Mouse (Mus musculus) macrophage (primary cell): Measurements from ENCODE around the gene Aldh8a1. TPM values are rescaled to one million over a fixed set of nuclear protein-coding genes. Genes with fewer than 3 reads are reported as not detected.

Experiments used
- H3K27ac ChIP-seq: fragments of 350-480 bp; formaldehyde crosslinking; 2 replicates; pipeline ENCODE4 v1.9.0; 2021
- H3K36me3 ChIP-seq: fragments of 350-480 bp; formaldehyde crosslinking; 2 replicates; pipeline ENCODE4 v1.9.0; 2021; ENCODE audit errors: inconsistent target
- H3K4me3 ChIP-seq: fragments of 350-480 bp; formaldehyde crosslinking; 2 replicates; pipeline ENCODE4 v1.9.0; 2021; ENCODE audit errors: inconsistent target
- H3K79me2 ChIP-seq: fragments of 350-480 bp; formaldehyde crosslinking; 2 replicates; pipeline ENCODE4 v1.9.0; 2021; ENCODE audit errors: inconsistent target
- WGBS: methylation state at CpG from one replicate; pipeline ENCODE4 v1.1.7; 2026; ENCODE audit warnings: inconsistent platforms; ENCODE audit not compliant: missing documents; 5-methylcytosine and 5-hydroxymethylcytosine counted together
- polyA plus RNA-seq: library from polyadenylated mRNA; stranded (reverse); fragments of 250-400 nt; gene quantifications from 3 replicates; pipeline ENCODE4 v1.2.4, GENCODE M21; 2018; ENCODE audit warnings: inconsistent platforms
- total RNA-seq, 78 experiments: library from RNA; depleted of rRNA; stranded (reverse); fragments of 250-400 nt; gene quantifications; 1 replicate in 9 of 78; 2 replicates in 24 of 78; 3 replicates in 43 of 78; 4 replicates in 2 of 78; pipeline ENCODE4 v1.2.4; 2018; ENCODE audit warnings: inconsistent platforms in 56 of 78

The Aldh8a1 gene
- total RNA-seq (2018; cell fraction: chromatin; rRNA removed) = under 1 TPM in 1 of 26 experiments, not detected in 25; 0.16 TPM
- total RNA-seq (2018; cell fraction: cytosol; rRNA removed) = not detected
- total RNA-seq (2018; cell fraction: nucleus; rRNA removed) = under 1 TPM in 1 of 26 experiments, not detected in 25; 0.29 TPM
- not detected in 3 replicates for polyA plus RNA-seq

- 80% methylated on average over 13 of the region's 13 CpGs for WGBS
- Histone ChIP-seq H3K4me3 (no peak within 1 kb of the TSS), H3K27ac (no peak within 1 kb of the TSS), H3K36me3 (no peaks in the 10 kb centered on the region), H3K79me2 (no peaks in the 10 kb centered on the region)
Measured at GRCm38 (mm10) chr10:21376682-21377473, at the start of gene Aldh8a1. Gene Aldh8a1, plus strand, starts transcription at chr10:21377291.

GRCm38 (mm10) chr10:21327605-21328135 lies 49.4 kb upstream of the Aldh8a1 start:
- 33% methylated on average over 7 of the region's 7 CpGs for WGBS
- Histone ChIP-seq H3K27ac (no peak overlapping the region), H3K4me3 (no peak overlapping the region), H3K36me3 (peaks cover 9% of the 10 kb centered on the region; the same call in 1 of the 2 replicates), H3K79me2 (no peaks in the 10 kb centered on the region)

- Histone ChIP-seq H3K79me2 (no peaks in the 10 kb centered on the region), H3K36me3 (peaks cover 23% of the 10 kb centered on the region; the same call in 1 of the 2 replicates)
- 48% methylated on average over 7 of the region's 7 CpGs for WGBS
Measured at GRCm38 (mm10) chr10:21334349-21335105, 42.6 kb upstream of the Aldh8a1 start.

GRCm38 (mm10) chr10:21335534-21335933 lies 41.6 kb upstream of the Aldh8a1 start:
- H3K27ac ChIP-seq = no peak overlapping the region
- H3K4me3 ChIP-seq = no peak overlapping the region
- WGBS = 95% methylated on average over 5 of the region's 5 CpGs
- peaks cover 23% of the 10 kb centered on the region; the same call in 1 of the 2 replicates for H3K36me3 ChIP-seq
- no peaks in the 10 kb centered on the region for H3K79me2 ChIP-seq

More at GRCm38 (mm10) chr10:21334349-21335105, 42.6 kb upstream of the Aldh8a1 start:
- H3K4me3 ChIP-seq = no peak overlapping the region
- H3K27ac ChIP-seq = no peak overlapping the region

GRCm38 (mm10) chr10:21337191-21337590 lies 39.9 kb upstream of the Aldh8a1 start:
- H3K4me3 ChIP-seq = no peak overlapping the region
- H3K27ac ChIP-seq = no peak overlapping the region
- 78% methylated on average over 2 of the region's 2 CpGs for WGBS
- H3K79me2 ChIP-seq = no peaks in the 10 kb centered on the region
- peaks cover 23% of the 10 kb centered on the region; the same call in 1 of the 2 replicates for H3K36me3 ChIP-seq

- Histone ChIP-seq H3K4me3 (no peak overlapping the region), H3K79me2 (no peaks in the 10 kb centered on the region), H3K27ac (no peak overlapping the region), H3K36me3 (peaks cover 23% of the 10 kb centered on the region; the same call in 1 of the 2 replicates)
- 93% methylated on average over 14 of the region's 14 CpGs for whole genome bisulfite sequencing
Measured at GRCm38 (mm10) chr10:21341706-21342105, 35.4 kb upstream of the Aldh8a1 start.

GRCm38 (mm10) chr10:21342331-21343005 lies 34.6 kb upstream of the Aldh8a1 start:
- Histone ChIP-seq H3K27ac (no peak overlapping the region), H3K79me2 (no peaks in the 10 kb centered on the region), H3K4me3 (no peak overlapping the region), H3K36me3 (peaks cover 21% of the 10 kb centered on the region; the same call in 1 of the 2 replicates)
- 96% methylated on average over 11 of the region's 11 CpGs for WGBS

GRCm38 (mm10) chr10:21347332-21347731 lies 29.8 kb upstream of the Aldh8a1 start:
- no peak overlapping the region for H3K27ac ChIP-seq
- H3K79me2 ChIP-seq = no peaks in the 10 kb centered on the region
- H3K36me3 ChIP-seq = peaks cover 23% of the 10 kb centered on the region; the same call in 1 of the 2 replicates
- no peak overlapping the region for H3K4me3 ChIP-seq
- 93% methylated on average over 4 of the region's 4 CpGs for WGBS

- H3K36me3 ChIP-seq = peaks cover 38% of the 10 kb centered on the region; the same call in 1 of the 2 replicates
- no peak overlapping the region for H3K4me3 ChIP-seq
- no peaks in the 10 kb centered on the region for H3K79me2 ChIP-seq
- H3K27ac ChIP-seq = no peak overlapping the region
- WGBS = 98% methylated on average over 4 of the region's 5 CpGs
Measured at GRCm38 (mm10) chr10:21349449-21349848, 27.6 kb upstream of the Aldh8a1 start.

GRCm38 (mm10) chr10:21349946-21350345 lies 27.1 kb upstream of the Aldh8a1 start:
- Histone ChIP-seq H3K36me3 (peaks cover 43% of the 10 kb centered on the region; the same call in 1 of the 2 replicates), H3K79me2 (no peaks in the 10 kb centered on the region), H3K27ac (no peak overlapping the region), H3K4me3 (no peak overlapping the region)
- WGBS = 100% methylated on average over 2 of the region's 2 CpGs

GRCm38 (mm10) chr10:21350531-21351515 lies 26.3 kb upstream of the Aldh8a1 start:
- no peak overlapping the region for H3K4me3 ChIP-seq
- 91% methylated on average over 11 of the region's 11 CpGs for WGBS
- H3K27ac ChIP-seq = no peak overlapping the region
- H3K79me2 ChIP-seq = no peaks in the 10 kb centered on the region
- H3K36me3 ChIP-seq = peaks cover 43% of the 10 kb centered on the region; the same call in 1 of the 2 replicates

GRCm38 (mm10) chr10:21351766-21352165 lies 25.3 kb upstream of the Aldh8a1 start:
- Histone ChIP-seq H3K36me3 (peaks cover 43% of the 10 kb centered on the region; the same call in 1 of the 2 replicates), H3K27ac (no peak overlapping the region), H3K79me2 (no peaks in the 10 kb centered on the region), H3K4me3 (no peak overlapping the region)
- WGBS = 95% methylated on average over 12 of the region's 12 CpGs

GRCm38 (mm10) chr10:21353890-21354289 lies 23.2 kb upstream of the Aldh8a1 start:
- WGBS = 86% methylated on average over 5 of the region's 5 CpGs
- Histone ChIP-seq H3K36me3 (peaks cover 46% of the 10 kb centered on the region; the same call in 1 of the 2 replicates), H3K27ac (no peak overlapping the region), H3K79me2 (no peaks in the 10 kb centered on the region), H3K4me3 (no peak overlapping the region)
